Mouse (Mus musculus) urinary bladder, adult 18-20 months (tissue): ENCODE data around the gene Spp2.

ENCODE experiments used
- DNase-seq, 2 experiments: peaks; one replicate each; pipeline ENCODE4 v3.0.0; 2022; ENCODE audit warnings: low spot score in 2 of 2, mixed read lengths in 2 of 2

Spp2 gene

DNA sequence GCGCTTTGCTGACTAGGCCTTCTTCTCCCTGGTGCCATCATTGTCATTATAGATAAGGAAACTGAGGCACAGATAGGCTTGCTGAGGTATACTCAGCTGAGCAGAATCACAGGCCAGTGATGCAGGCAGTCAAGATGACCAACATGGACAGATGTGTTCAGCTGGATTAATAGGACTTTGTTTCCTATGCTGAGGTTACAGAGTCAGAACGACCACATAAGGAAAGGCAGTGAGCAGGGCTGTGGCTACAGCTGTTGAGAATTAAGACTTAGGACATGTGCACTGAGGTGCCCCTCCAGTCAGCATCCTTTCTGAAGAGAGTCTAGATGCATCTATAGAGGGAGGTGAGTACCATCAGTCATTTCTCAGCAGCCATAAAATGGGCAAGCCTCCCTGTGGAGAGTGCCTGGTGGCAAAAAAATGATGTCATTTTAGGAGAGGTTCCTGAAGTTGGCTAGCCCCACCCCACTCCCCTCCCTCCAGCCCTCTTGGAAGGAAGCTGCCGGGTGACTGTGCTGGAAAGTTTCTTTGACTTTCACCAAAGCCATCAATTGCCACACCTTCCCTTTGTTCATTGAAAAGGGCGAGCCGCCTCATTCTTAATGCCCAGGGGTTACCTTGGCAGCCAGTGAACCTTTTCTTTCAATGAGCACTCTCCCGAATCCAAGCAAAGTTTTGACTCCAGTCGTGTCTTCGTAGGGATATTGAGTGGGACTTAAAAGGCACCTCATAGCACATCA is 59.7 kb downstream of the Spp2 start:
- no peak for DNase-seq

DNA sequence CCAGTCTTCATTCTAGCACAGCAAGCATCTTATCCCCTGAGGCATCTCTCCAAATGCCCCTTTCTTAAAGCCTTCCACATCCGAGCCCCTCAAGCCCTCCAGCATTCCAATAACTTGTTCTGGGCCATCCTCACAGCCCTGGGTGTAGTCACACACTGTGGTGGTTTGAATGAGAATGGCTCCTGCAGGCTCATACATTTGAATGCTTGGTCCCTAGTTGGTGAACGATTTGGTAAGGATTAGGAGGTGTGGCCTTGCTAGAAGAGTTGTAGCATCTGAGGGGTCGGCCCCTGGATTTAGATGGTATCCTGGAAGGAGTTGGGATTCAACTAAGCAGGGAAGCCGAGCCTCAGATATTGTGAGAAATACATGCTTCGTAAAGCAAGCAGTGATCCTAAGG is 61.1 kb downstream of the Spp2 start:
- DNase-seq = no peak

DNA sequence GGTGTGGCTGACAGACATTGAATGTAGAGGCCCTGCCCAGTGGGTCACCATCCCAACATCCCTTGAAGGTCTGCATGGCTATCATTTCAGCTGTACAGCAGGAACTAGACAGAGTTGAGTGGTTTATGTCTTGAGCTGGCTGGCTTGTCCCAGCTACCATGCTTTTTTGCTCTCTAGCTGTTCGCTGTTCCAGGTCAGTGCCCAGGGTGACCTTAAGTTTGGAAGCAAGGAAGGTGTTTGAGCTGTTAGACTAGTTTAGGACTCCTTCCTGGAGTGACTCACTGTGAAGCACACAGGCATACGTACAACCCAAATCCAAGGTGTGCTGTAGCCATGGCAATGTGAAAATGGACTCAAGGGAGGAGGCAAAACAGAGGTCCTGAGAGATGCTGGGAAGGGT is 61.6 kb downstream of the Spp2 start:
- DNase-seq = no peak

DNA sequence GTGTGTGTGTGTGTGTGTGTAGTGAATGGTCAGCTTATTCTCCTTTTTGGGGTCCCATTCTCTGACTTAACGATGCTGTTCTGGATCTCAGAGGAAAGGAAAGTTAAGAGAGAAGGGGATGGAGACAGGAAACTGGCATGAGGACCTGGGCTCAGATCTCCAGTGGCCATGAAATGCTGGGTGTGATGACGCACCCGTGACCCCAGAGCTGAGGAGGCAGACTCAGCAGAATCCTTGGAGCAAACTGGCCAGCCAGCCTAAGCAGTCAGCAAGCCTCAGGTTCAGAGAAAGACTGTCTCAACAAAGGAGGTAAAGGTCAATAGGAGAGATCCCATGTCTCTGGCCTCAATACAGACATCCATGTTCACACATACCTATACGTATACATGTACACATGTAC is 63.0 kb downstream of the Spp2 start:
- DNase-seq = no peak

DNA sequence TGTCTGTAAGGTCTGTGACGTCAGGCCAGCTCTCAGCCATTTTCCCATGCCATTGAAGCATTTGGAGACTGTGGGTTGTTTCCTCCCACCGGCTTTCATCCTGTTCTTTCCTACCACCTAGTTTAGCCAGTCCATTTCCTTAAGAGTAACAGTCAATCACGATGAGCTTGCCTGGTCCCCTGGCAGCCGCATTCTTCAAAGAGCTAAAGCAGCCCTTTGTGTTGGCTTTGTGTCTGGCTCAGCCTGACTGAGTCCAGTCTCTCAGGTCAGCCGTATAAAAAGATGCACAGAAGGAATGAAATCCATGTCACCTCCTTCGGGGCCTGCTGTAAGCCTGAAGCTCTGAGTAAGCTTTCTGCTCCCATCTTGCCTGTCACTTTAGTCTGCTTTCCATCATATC is 65.5 kb downstream of the Spp2 start:
- no peak for DNase-seq

DNA sequence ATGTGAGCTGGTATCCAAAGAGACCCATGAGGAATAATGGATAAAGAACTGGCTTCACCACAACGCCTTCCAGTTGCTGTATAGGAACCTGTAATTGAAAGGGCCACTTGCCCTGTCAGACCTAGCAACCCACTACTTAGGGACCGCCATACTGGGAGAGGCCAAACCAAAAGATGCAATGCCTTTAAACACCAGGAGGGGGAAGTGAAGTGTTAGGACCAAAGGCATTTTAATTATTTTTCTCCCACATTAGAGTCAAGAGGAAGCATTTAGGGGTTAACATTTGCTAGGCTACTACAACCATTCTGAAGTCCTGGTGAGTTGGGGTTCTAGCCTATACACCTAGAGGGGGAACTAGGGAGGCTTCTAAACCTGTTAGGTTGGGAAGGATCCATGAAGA is 67.1 kb downstream of the Spp2 start:
- no peak for DNase-seq

DNA sequence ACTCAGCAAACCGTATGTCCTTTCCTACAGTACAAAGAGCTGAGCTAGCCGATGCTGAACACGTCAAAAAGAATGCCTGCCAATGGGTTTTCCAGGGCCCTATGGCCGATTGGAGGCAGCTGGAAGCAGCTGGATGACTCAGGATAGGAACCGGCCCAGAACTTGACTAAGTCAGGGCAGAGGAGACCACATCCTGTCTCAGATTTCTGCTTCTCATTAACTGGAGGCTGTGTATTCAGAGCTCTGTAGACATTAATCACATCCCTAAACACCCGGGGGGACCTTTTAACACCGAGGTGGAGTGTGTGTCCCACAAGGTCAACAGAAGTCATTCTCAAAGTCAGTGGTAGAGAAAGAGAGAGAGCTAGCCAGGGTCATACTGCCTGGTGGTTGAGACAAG is 67.8 kb downstream of the Spp2 start:
- DNase-seq = peak in 1 of 2 experiments; percentile 58

DNA sequence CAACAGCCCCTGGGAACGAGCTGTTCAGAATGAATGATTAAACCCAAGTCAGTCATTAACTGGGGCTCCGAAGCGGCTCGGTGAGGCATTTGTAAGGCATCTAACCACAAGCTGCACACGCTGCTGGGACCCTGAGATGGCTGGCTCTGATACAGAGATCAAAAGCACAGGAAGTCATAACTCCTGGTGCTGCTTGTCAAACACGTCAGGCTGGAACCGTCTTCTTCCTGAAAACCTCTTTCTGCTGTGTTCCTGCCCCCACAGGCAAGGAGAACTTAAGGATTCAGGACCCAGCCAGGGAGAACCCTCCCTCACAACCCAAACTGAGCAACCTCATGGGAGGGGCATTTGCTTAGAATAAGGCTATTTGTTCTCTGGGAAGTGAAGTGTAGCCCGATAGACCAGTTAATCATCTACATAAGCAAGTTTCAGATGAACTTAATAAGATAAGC is 68.8 kb downstream of the Spp2 start:
- DNase-seq = peak; percentile 30 to 56
